Mouse (Mus musculus): ENCODE measurements around the gene Cmip. TPM values are rescaled to one million over a fixed set of nuclear protein-coding genes. Genes with fewer than 3 reads are reported as not detected.

The Cmip gene
- 100 to 1,000 TPM; 275 to 296 TPM for total RNA-seq (2021)
- long read RNA-seq, partial matches to known transcripts, result 2 of 7 reads
- long read RNA-seq, other reads (novel, unspliced or antisense), result 1 of 7 reads

GRCm38 (mm10) chr8:117257029-117257820, at the start of gene Cmip:
Gene Cmip (plus strand): TSS chr8:117257064.
- no peak for DNase-seq (ENCODE audit: low spot score in 2 of 2)

DNA sequence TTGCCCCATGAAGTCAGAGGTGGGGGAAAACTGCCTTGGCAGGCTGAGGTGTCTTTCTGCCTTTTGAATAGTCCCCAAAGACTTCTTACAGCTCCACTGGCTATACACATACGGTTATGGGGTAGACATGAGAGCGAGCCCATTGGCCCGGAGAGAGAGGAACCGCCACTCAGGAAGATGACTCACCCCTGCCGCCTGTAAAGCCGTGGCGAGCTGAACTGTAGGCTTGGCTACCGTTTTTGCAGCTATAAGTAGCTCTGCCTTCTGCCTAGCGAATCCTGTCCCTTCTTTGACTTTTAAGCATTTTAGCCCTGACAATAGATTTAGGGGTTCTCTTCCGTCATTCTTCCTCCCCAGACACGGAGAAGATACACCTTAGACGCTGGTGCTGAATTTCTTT, 47.7 kb upstream of the Cmip start:
- DNase-seq (ENCODE audit: low spot score in 2 of 2), result no peak

DNA sequence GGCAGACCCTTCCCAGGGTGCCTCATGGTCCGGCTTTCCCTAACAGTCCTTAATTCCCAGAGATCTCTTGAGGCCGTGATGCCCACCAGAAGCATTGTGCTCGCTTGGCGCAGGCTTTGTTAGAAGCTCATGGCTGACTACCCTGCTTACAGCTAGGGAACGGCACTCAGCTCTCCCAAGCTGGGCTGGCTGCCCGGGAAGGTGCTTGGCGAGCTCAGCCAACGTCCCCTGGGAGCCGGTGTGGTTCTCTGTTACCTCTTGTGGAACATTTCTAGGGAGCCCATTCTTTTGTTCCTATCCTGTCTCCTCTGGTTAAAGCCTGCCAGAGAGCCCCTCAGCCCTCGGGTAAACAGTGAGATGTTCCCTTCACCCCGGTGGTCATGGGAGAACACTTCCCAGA, 44.8 kb upstream of the Cmip start:
- no peak for DNase-seq (ENCODE audit: low spot score in 2 of 2)

DNA sequence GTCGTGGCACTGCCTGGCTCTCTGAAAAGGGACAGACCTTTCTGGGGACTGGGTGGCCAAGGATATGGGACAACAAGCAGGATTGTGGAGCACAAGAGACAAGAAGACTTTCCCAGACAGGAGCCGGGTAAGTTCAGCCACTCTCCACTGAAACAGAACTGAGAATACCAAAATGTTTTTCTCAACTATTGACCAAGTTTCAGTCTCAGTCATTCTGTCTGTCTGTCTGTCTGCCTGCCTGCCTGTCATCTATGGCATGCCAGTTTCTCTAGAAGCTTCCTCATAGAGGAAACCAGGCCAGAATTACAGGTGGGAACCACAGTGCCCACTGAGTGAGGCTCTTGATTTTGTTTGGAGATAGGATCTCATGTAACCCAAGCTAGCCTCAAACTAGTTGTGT, 39.1 kb upstream of the Cmip start:
- no peak for DNase-seq (ENCODE audit: low spot score in 2 of 2)

GRCm38 (mm10) chr8:117222396-117222795, 34.5 kb upstream of the Cmip start:
- DNase-seq (ENCODE audit: low spot score in 2 of 2), result no peak

DNA sequence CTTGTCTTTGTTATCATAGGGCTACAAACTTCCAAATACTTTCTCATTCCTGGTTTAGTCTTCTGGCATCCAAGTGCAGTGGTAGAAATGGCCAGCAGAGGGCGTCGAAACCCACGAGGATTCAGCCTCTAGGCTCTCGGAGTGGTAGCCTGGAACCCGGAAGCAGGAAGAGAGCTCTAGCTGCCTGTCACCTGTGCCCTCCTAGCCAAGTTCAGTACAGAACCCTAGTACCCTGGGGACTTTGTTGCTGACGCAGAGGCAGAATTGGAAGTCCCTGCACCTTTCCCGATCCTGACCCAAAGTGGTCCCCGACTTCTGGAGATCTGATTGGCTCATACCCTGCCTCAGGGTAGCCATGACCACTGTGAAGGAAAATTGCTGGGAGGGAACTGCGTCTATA, 32.2 kb upstream of the Cmip start:
- peak; percentile 74 to 95 for DNase-seq (ENCODE audit: low spot score in 2 of 2)

- no peak for DNase-seq (ENCODE audit: low spot score in 2 of 2)
Observed at GRCm38 (mm10) chr8:117226306-117226705, 30.6 kb upstream of the Cmip start.

DNA sequence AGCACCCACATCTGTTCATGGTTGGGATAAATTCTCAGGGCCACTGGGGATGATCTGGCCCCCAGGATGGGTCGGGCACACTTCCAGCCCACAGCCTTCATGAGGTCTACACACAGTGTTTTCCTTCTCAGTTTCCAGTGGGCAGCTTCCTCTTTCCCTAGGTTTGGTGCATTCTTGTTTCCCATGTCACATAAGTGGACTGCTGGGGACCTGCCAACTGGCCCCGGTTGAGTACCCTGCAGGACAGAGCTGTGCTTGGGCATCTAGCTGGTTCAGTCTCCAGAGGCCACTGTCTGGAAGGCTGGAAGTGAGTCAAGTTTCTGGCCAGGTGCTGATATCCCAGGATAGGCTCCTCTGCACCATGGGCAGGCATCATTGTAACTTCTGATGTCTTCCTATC, 29.5 kb upstream of the Cmip start:
- no peak for DNase-seq (ENCODE audit: low spot score in 2 of 2)

DNA sequence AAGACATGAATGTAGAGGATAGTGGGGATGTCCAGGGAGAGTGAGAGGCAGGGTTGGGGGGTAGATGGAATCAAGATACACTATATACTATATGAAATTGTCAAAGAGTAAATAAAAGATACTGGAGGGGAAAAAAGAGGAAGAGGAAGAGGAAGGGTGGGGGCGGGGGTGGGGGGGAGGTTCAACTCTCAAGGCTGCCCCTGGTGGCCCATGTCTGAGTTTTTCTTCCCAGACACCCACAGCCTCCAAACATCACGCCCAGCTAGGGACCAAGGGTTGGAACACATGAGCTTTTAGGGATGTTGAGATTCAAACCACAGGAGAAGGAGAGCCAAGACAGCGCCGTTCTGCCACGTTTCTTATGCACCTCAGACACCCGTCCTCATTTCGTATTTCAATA, 23.7 kb upstream of the Cmip start:
- no peak for DNase-seq (ENCODE audit: low spot score in 2 of 2)

DNA sequence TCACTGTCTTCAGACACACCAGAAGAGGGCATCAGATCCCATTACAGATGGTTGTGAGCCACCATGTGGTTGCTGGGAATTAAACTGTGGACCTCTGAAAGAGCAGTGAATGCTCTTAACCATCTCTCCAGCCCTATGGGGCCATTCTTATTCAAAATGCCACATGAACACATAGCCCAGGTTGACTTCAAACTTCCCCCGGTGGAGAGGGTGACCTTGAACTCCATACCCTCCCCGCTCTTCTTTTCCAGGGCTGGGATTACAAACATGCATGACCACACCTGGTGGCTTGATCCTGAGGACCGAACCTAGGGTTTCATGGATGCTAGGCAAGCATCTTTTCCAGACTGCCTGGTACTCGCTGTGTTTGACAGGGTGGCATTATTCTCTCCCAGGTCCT, 20.3 kb upstream of the Cmip start:
- DNase-seq (ENCODE audit: low spot score in 2 of 2), result no peak

DNA sequence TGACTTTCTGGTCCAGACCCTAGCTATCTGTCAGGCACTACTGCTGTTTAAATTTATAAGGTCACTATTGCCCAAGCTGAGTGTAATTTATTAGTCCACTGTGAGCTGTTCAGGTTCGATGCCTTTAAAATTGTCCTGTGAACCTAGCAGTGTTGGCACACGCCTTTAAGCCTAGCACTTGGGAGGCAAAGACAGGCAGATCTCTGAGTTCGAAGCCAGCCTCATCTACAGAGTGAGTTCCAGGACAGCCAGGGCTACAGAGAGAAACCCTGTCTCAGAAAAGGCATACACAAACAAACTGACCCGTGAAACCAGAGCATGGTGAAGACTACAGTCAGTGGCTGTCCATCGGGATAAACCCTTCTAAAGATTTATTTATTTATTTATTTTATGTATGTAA, 16.5 kb upstream of the Cmip start:
- DNase-seq (ENCODE audit: low spot score in 2 of 2), result no peak

GRCm38 (mm10) chr8:117240841-117241494, 15.9 kb upstream of the Cmip start:
- no peak for DNase-seq (ENCODE audit: low spot score in 2 of 2)

- DNase-seq (ENCODE audit: low spot score in 2 of 2), result no peak
Observed at GRCm38 (mm10) chr8:117241848-117242247, 15.0 kb upstream of the Cmip start.

DNA sequence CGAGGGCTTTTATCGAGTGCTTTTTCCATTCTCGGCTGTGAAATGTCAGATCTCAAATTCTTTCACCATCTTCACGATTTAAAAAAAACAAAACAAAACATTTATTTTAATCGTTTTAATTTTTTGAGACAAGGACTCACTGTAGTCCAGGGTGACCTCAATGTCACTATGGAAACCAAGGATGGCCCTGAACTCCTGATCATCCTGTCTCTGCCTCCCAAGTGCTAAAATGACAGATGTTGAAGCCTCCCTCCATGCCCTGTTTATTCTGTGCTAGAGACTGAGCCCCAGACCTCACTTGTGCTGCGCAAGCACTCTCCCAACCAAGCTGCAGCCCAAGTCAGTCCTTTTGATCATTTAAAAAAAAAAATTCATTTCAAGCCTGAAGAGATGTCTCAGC, 14.6 kb upstream of the Cmip start:
- DNase-seq (ENCODE audit: low spot score in 2 of 2), result no peak

- no peak for DNase-seq (ENCODE audit: low spot score in 2 of 2)
Observed at GRCm38 (mm10) chr8:117244601-117245000, 12.3 kb upstream of the Cmip start.

DNA sequence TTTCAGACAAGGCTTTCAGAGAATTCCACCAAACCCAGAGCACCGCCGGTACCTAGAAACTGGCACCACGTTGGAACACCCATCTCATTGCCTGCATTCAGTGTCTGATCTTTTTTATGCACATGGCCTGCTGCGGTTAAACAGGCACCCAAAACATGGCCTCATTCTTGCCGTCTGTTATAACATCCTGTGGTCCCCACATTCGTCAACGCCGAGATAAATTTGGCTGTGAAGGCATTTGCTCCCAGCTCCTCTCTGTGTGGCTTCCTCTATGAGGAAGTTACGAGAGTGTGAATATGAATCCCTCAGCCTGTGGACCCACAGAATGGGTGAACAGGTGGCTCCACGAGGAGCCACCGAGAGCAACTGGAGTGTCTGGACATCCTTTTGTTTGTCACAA, 8.5 kb upstream of the Cmip start:
- DNase-seq (ENCODE audit: low spot score in 2 of 2), result no peak

DNA sequence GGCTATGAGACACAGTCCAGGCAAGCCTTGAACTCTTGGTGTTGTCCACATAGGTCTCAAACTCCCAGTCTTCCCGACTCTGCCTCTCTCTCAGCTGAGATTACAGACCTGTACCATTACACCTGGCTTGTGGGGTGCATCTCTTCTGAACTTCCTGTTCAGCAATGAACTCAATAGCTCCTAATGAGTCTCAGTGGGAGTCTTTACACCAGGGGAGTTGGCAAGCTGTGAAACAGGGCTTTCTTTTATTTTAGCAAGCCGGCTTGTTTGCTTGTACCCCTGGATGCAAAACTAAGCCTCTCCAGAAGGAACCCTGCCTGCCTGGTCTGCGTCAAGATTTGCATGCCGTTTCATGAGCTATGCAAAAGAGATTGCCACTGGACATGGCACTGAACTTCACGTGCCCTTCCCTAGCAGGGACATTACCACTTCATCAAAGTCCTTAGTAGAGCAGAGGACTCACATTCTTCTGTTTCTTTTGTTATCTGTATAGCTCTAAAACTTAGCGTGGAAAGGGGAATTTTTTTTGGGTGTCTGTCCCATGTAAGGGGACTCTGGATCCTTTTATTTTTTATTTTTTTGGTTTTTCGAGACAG, 5.7 kb upstream of the Cmip start:
- DNase-seq (ENCODE audit: low spot score in 2 of 2), result no peak

GRCm38 (mm10) chr8:117252650-117253049, 4.2 kb upstream of the Cmip start:
- DNase-seq (ENCODE audit: low spot score in 2 of 2), result no peak

DNA sequence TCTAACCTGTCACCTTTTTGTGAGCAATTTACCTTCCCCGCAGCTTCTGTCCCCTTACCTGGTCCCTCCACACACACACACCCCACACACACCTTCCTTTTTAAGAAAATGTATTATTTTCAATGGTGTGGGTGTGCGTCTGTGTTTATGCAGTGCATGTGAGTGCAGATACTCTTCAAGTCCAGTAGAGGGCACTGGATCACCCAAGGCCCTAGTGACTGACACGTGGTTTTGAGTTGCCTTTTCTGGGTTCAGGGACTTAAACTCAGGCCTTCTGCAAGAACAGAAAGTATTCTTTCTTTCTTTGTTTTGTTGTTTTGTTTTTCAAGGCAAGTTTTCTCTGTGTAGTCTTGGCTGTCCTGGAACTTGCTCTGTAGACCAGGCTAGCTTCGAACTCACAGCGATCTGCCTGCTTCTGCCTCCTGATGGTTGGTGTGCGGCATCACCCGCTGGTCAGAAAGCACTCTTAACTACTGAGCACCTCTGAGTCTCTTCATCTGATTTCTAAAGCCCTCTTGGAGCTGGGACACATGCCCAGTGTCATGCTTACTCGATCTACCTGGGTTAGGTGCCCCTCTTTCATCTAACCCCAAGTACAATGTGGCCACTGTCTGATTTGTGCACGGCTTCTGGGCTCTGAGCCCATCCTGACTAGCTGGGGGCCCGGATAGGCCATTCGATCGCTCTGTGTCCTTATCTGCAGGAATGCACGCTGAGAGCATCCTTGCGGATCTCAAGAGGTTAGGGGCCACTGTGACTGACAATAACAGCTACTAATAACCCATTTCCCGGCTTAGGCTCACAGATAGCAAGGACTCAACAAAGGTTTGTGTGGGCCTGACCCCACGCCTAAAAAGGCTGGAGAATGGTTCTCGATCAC, 3.2 kb upstream of the Cmip start:
- no peak for DNase-seq (ENCODE audit: low spot score in 2 of 2)

DNA sequence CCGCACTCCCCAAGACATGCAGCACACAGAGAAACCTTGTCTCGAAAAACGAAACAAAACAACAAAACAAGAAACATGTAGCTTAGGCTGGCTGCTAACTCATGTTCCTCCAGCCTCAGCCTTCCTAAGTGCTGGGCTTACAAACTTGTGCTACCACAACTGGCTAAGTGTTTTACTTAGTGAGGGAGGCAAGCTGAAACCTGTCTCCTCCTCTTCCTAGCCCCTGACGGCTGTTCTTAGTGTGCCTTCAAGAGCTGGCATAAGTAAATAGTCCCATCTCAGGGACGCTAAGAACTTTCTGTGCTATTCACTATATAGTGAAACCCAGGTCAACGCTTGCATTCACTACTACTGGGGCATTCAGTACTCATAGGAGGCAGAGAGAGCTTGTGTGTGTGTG, 2.4 kb upstream of the Cmip start:
- DNase-seq (ENCODE audit: low spot score in 2 of 2), result no peak

GRCm38 (mm10) chr8:117256292-117256938, 449 bp upstream of the Cmip start:
- peak; percentile 93 to 95 for DNase-seq (ENCODE audit: low spot score in 2 of 2)
